Mouse (Mus musculus) lung, postnatal 0 days (tissue): ENCODE data around the gene Smpx.

ENCODE experiments used
- CTCF ChIP-seq: IDR thresholded peaks from 2 replicates; pipeline ENCODE4 v1.5.1; 2016; ENCODE audit warnings: antibody characterized with exemption, mild to moderate bottlenecking
- EP300 ChIP-seq: IDR thresholded peaks from 2 replicates; pipeline ENCODE4 v1.6.1; 2016; ENCODE audit warnings: antibody characterized with exemption, mild to moderate bottlenecking, control low read depth

- TF ChIP-seq CTCF (no peak), EP300 (no peak)
These were observed 1.0 kb upstream of the Smpx start for GRCm38 (mm10) chrX:157697591-157698135.
